8 mouse cellular contexts compared by ENCODE assay signal in genomic region chr12:80366004-80366480, GRCm38 (mm10).
A peak's percentile ranks its signal among the peaks of the same experiment; 100 is the strongest.
DNase-seq lines count a peak whose midpoint lies in the region; ATAC-seq lines count a peak whose summit lies in the region.

No protein-coding gene starts in this region.

- no peaks in the 10 kb centered on the region for H3K9me3 ChIP-seq in hindbrain, embryonic 12.5 days (replicated peaks)
- no peaks in the 10 kb centered on the region for H3K9me3 ChIP-seq in hindbrain, embryonic 10.5 days
- no peaks in the 10 kb centered on the region for H3K9me3 ChIP-seq in forebrain, embryonic 16.5 days (ENCODE audit: control insufficient read depth, low read length)
- no peaks in the 10 kb centered on the region for H3K9me3 ChIP-seq in lung, embryonic 15.5 days

- H3K27ac ChIP-seq in hindbrain, embryonic 12.5 days: peak overlapping the region; percentile 71
- no peak overlapping the region for H3K27ac ChIP-seq in hindbrain, embryonic 10.5 days
- H3K27ac ChIP-seq in forebrain, embryonic 16.5 days (ENCODE audit: low read length): peak overlapping the region; percentile 67
- H3K27ac ChIP-seq in lung, embryonic 15.5 days: peak overlapping the region; percentile 83

- no peaks in the 10 kb centered on the region for H3K27me3 ChIP-seq in hindbrain, embryonic 12.5 days
- no peaks in the 10 kb centered on the region for H3K27me3 ChIP-seq in hindbrain, embryonic 10.5 days (ENCODE audit: insufficient read depth, poor library complexity, severe bottlenecking)
- no peaks in the 10 kb centered on the region for H3K27me3 ChIP-seq in forebrain, embryonic 16.5 days (replicated peaks; ENCODE audit: control insufficient read depth, insufficient read depth, low read length)
- H3K27me3 ChIP-seq in lung, embryonic 15.5 days: no peaks in the 10 kb centered on the region

- no peak for DNase-seq in hindbrain, embryonic 10.5 days (ENCODE audit: low spot score)
- peak; percentile 14 for DNase-seq in ZHBTc4 (ENCODE audit: low read depth, low spot score)
- DNase-seq in kidney, adult 9 months: peak; percentile 48
- no peak for DNase-seq in c-Kit-positive CD71-positive TER-119-positive erythroid progenitor cells, embryonic 14.5 days (ENCODE audit: low spot score)

- no peak for ATAC-seq in hindbrain, embryonic 12.5 days (ENCODE audit: low FRiP score)
- peak; percentile 77 for ATAC-seq in forebrain, embryonic 16.5 days
- ATAC-seq in lung, embryonic 15.5 days (ENCODE audit: borderline replicate concordance, extremely low read depth, low FRiP score, low TSS enrichment): peak; percentile 87
- ATAC-seq in erythroid progenitor cell, adult 5-6 weeks (replicated peaks; ENCODE audit: low FRiP score, poor library complexity, severe bottlenecking): no peak

- H3K4me2 ChIP-seq in hindbrain, embryonic 12.5 days (replicated peaks): no peak overlapping the region
- H3K4me2 ChIP-seq in forebrain, embryonic 16.5 days (ENCODE audit: low read length): no peak overlapping the region
- peak overlapping the region; percentile 32; the same call in 1 of the 2 replicates for H3K4me2 ChIP-seq in lung, embryonic 15.5 days

- WGBS in hindbrain, embryonic 12.5 days: 53% methylated on average over 3 of the region's 3 CpGs
- 70% methylated on average over 3 of the region's 3 CpGs for WGBS in hindbrain, embryonic 10.5 days
- WGBS in forebrain, embryonic 16.5 days: 14% methylated on average over 3 of the region's 3 CpGs
- 9% methylated on average over 3 of the region's 3 CpGs for WGBS in lung, embryonic 15.5 days

- H3K4me3 ChIP-seq in hindbrain, embryonic 12.5 days: no peak overlapping the region
- H3K4me3 ChIP-seq in hindbrain, embryonic 10.5 days: no peak overlapping the region
- no peak overlapping the region for H3K4me3 ChIP-seq in forebrain, embryonic 16.5 days (replicated peaks; ENCODE audit: low read length)
- peak overlapping the region; percentile 6; the same call in 1 of the 2 replicates for H3K4me3 ChIP-seq in lung, embryonic 15.5 days

- H3K9ac ChIP-seq in hindbrain, embryonic 12.5 days: no peak overlapping the region
- no peak overlapping the region for H3K9ac ChIP-seq in forebrain, embryonic 16.5 days (replicated peaks; ENCODE audit: low read depth, low read length)
- H3K9ac ChIP-seq in lung, embryonic 15.5 days: no peak overlapping the region

- peaks cover 16% of the 10 kb centered on the region for H3K4me1 ChIP-seq in hindbrain, embryonic 12.5 days
- H3K4me1 ChIP-seq in hindbrain, embryonic 10.5 days (replicated peaks): no peaks in the 10 kb centered on the region; the same call in 1 of the 2 replicates
- peaks cover 12% of the 10 kb centered on the region for H3K4me1 ChIP-seq in forebrain, embryonic 16.5 days (replicated peaks; ENCODE audit: control insufficient read depth, insufficient read depth, low read length)
- H3K4me1 ChIP-seq in lung, embryonic 15.5 days: peaks cover 31% of the 10 kb centered on the region

- peaks cover 20% of the 10 kb centered on the region for H3K36me3 ChIP-seq in hindbrain, embryonic 12.5 days
- H3K36me3 ChIP-seq in hindbrain, embryonic 10.5 days: peaks cover 45% of the 10 kb centered on the region
- H3K36me3 ChIP-seq in forebrain, embryonic 16.5 days (ENCODE audit: control insufficient read depth, insufficient read depth): peaks cover 2% of the 10 kb centered on the region; the same call in 1 of the 2 replicates
- H3K36me3 ChIP-seq in lung, embryonic 15.5 days: peaks cover 15% of the 10 kb centered on the region

Comparison
In these comparisons a context has a peak if more than half of its experiments do, and no peak if none do; other contexts are left out.
1. ATAC-seq: peak in forebrain, embryonic 16.5 days (single experiment) and lung, embryonic 15.5 days (single experiment); none in hindbrain, embryonic 12.5 days (single experiment) and erythroid progenitor cell, adult 5-6 weeks (single experiment).
2. DNase-seq: peak in ZHBTc4 (single experiment) and kidney, adult 9 months (single experiment); none in hindbrain, embryonic 10.5 days (single experiment) and c-Kit-positive CD71-positive TER-119-positive erythroid progenitor cells, embryonic 14.5 days (single experiment).